20 mouse cellular contexts compared by ENCODE assay signal in genomic region chr2:5014616-5015015, GRCm38 (mm10). TPM values are rescaled to one million over a fixed set of nuclear protein-coding genes. Genes with fewer than 3 reads are reported as not detected.
A peak's percentile ranks its signal among the peaks of the same experiment; 100 is the strongest.
DNase-seq lines count a peak whose midpoint lies in the region; ATAC-seq lines count a peak whose summit lies in the region.
"Had no signal": no experiment of that assay in that cellular context is flagged by ENCODE, and none has a peak within 500 bp of the region (broad histone marks: within the 10 kb centered on the region; RNA-seq: fewer than 3 reads in every experiment).

No protein-coding gene starts in this region.

- no peaks in the 10 kb centered on the region for H3K9me3 ChIP-seq in liver, embryonic 15.5 days (replicated peaks)
- H3K9me3 ChIP-seq in forebrain, embryonic 16.5 days (ENCODE audit: control insufficient read depth, low read length), result no peaks in the 10 kb centered on the region
- H3K9me3 ChIP-seq: limb, embryonic 13.5 days; midbrain, embryonic 10.5 days had no signal

- no peak overlapping the region for H3K9ac ChIP-seq in liver, embryonic 15.5 days
- H3K9ac ChIP-seq in forebrain, embryonic 16.5 days (replicated peaks; ENCODE audit: low read depth, low read length), result no peak overlapping the region
- H3K9ac ChIP-seq: limb, embryonic 13.5 days had no signal

- H3K27me3 ChIP-seq in liver, embryonic 15.5 days, result no peaks in the 10 kb centered on the region
- no peaks in the 10 kb centered on the region for H3K27me3 ChIP-seq in forebrain, embryonic 16.5 days (replicated peaks; ENCODE audit: control insufficient read depth, insufficient read depth, low read length)
- H3K27me3 ChIP-seq: limb, embryonic 13.5 days had no signal

- 48% methylated on average over 7 of the region's 7 CpGs for WGBS in liver, embryonic 15.5 days (ENCODE audit: insufficient replicate concordance)
- 79% methylated on average over 7 of the region's 7 CpGs for WGBS in forebrain, embryonic 16.5 days

- peak overlapping the region; percentile 53; the same call in 1 of the 2 replicates for H3K27ac ChIP-seq in liver, embryonic 15.5 days (replicated peaks)
- H3K27ac ChIP-seq in forebrain, embryonic 16.5 days (ENCODE audit: low read length), result no peak overlapping the region
- H3K27ac ChIP-seq: limb, embryonic 13.5 days; midbrain, embryonic 10.5 days had no signal

- no peak overlapping the region for H3K4me2 ChIP-seq in liver, embryonic 15.5 days
- no peak overlapping the region for H3K4me2 ChIP-seq in forebrain, embryonic 16.5 days (ENCODE audit: low read length)
- H3K4me2 ChIP-seq: limb, embryonic 13.5 days had no signal

- peak; percentile 15 for DNase-seq in thymus, postnatal 14 days
- no peak for DNase-seq in thymus, postnatal 25 days
- peak; percentile 88 for DNase-seq in R1 (ENCODE audit: low read depth, low spot score)
- no peak for DNase-seq in embryo, embryonic 10.5 days (ENCODE audit: low spot score)
- DNase-seq in layer of hippocampus, postnatal 36 days, result no peak
- DNase-seq: cerebellum, postnatal 25 days; gastrocnemius, postnatal 14 days; retina, postnatal 1 day had no signal

- peaks cover 29% of the 10 kb centered on the region for H3K4me1 ChIP-seq in liver, embryonic 15.5 days (replicated peaks)
- peaks cover 4% of the 10 kb centered on the region for H3K4me1 ChIP-seq in forebrain, embryonic 16.5 days (replicated peaks; ENCODE audit: control insufficient read depth, insufficient read depth, low read length)

- ATAC-seq in liver, embryonic 15.5 days (ENCODE audit: insufficient read depth), result no peak
- no peak for ATAC-seq in forebrain, embryonic 16.5 days
- ATAC-seq: lung, postnatal 0 days had no signal

- H3K4me3 ChIP-seq in liver, embryonic 15.5 days (replicated peaks), result no peak overlapping the region
- no peak overlapping the region for H3K4me3 ChIP-seq in forebrain, embryonic 16.5 days (replicated peaks; ENCODE audit: low read length)
- H3K4me3 ChIP-seq: limb, embryonic 13.5 days; midbrain, embryonic 10.5 days had no signal

- peaks cover 9% of the 10 kb centered on the region for H3K36me3 ChIP-seq in liver, embryonic 15.5 days (replicated peaks)
- H3K36me3 ChIP-seq in forebrain, embryonic 16.5 days (ENCODE audit: control insufficient read depth, insufficient read depth), result no peaks in the 10 kb centered on the region

RNA-seq across cellular contexts. Expression of gene Mcm10, which starts 2.0 kb away (rescaled TPM):
- 28.4 and 30.0 TPM in 2 replicates for polyA plus RNA-seq in liver, embryonic 15.5 days (2015; fragmentation: Nextera tagmentation; extraction: Ambion mirVana)
- polyA plus RNA-seq in forebrain, embryonic 16.5 days (2015; fragmentation: Nextera tagmentation; extraction: Ambion mirVana), result 10.5 and 12.5 TPM in 2 replicates
- 1 to 10 TPM in 1 of 2 experiments, under 1 TPM in 1; 0.73 to 1.1 TPM for total RNA-seq in layer of hippocampus, postnatal 36 days (2021)

RNA-seq across cellular contexts. Expression of gene Ucma, which starts 38.7 kb away (rescaled TPM):
- polyA plus RNA-seq in liver, embryonic 15.5 days (2015; fragmentation: Nextera tagmentation; extraction: Ambion mirVana), result 0.30 TPM in 1 of 2 replicates, not detected in the other
- 0.71 TPM in 1 of 2 replicates, not detected in the other for polyA plus RNA-seq in forebrain, embryonic 16.5 days (2015; fragmentation: Nextera tagmentation; extraction: Ambion mirVana)
- 1 to 10 TPM; 3.0 to 3.8 TPM for total RNA-seq in layer of hippocampus, postnatal 36 days (2021)
- total RNA-seq: adrenal gland, postnatal 4 days; hematopoietic stem cell, adult 5-6 weeks; neutrophil, adult 5-6 weeks had no signal
- polyA plus RNA-seq: heart, embryonic 14.5 days; kidney, embryonic 14.5 days; large intestine, adult 2 months; lung, postnatal 0 days; midbrain, embryonic 10.5 days; urinary bladder, adult 2 months had no signal

RNA-seq across cellular contexts. Expression of gene Optn, which starts 49.2 kb away (rescaled TPM):
- polyA plus RNA-seq in liver, embryonic 15.5 days (2015; fragmentation: Nextera tagmentation; extraction: Ambion mirVana), result 17.4 and 20.4 TPM in 2 replicates
- 7.4 and 8.0 TPM in 2 replicates for polyA plus RNA-seq in forebrain, embryonic 16.5 days (2015; fragmentation: Nextera tagmentation; extraction: Ambion mirVana)
- 10 to 100 TPM; 13.0 to 15.3 TPM for total RNA-seq in layer of hippocampus, postnatal 36 days (2021)

Comparison
In these comparisons a context has a peak if more than half of its experiments do, and no peak if none do; other contexts are left out.
1. DNase-seq: peak in thymus, postnatal 14 days (single experiment) and R1 (single experiment); none in thymus, postnatal 25 days (single experiment), embryo, embryonic 10.5 days (single experiment) and layer of hippocampus, postnatal 36 days (0 of 2).